Mouse (Mus musculus) stomach, embryonic 15.5 days (tissue): ENCODE measurements around the gene Slc41a3. TPM values are rescaled to one million over a fixed set of nuclear protein-coding genes. Genes with fewer than 3 reads are reported as not detected.
A peak's percentile ranks its signal among the peaks of the same experiment; 100 is the strongest.

Source experiments
- ATAC-seq: fragments of 200-750 bp; cut with Nextera tagmentation; 2 replicates; pipeline ENCODE4 v1.8.0; 2017; ENCODE audit warnings: low read depth, moderate number of reproducible peaks, moderate TSS enrichment; ENCODE audit not compliant: insufficient read depth, low FRiP score
- H3K27ac ChIP-seq: fragments of 300-500 bp; sonication (generic); 2 replicates; pipeline ENCODE4 v1.5.1; 2015; ENCODE audit warnings: mild to moderate bottlenecking, inconsistent platforms
- H3K27me3 ChIP-seq: fragments of 300-500 bp; sonication (generic); replicated peaks from 2 replicates; pipeline ENCODE4 v1.6.1; 2015; ENCODE audit warnings: inconsistent platforms
- H3K36me3 ChIP-seq: fragments of 300-500 bp; sonication (generic); 2 replicates; pipeline ENCODE4 v1.6.1; 2015; ENCODE audit warnings: inconsistent platforms
- H3K4me1 ChIP-seq: fragments of 300-500 bp; sonication (generic); 2 replicates; pipeline ENCODE4 v1.6.1; 2015; ENCODE audit warnings: inconsistent platforms
- H3K4me2 ChIP-seq: fragments of 300-500 bp; sonication (generic); 2 replicates; pipeline ENCODE4 v1.6.1; 2015; ENCODE audit warnings: mild to moderate bottlenecking, inconsistent platforms
- H3K4me3 ChIP-seq: fragments of 300-500 bp; sonication (generic); replicated peaks from 2 replicates; pipeline ENCODE4 v1.5.1; 2015; ENCODE audit warnings: inconsistent platforms
- H3K9ac ChIP-seq: fragments of 300-500 bp; sonication (generic); 2 replicates; pipeline ENCODE4 v1.6.1; 2015; ENCODE audit warnings: inconsistent platforms
- H3K9me3 ChIP-seq: fragments of 300-500 bp; sonication (generic); 2 replicates; pipeline ENCODE4 v1.6.1; 2016; ENCODE audit warnings: inconsistent platforms
- WGBS: fragments of 180-500 bp; shearing (Covaris S2); methylation state at CpG from one replicate; pipeline ENCODE4 v1.1.7; 2015; 5-methylcytosine and 5-hydroxymethylcytosine counted together
- polyA plus RNA-seq: library from polyadenylated mRNA; unstranded; fragments of >200 nt; fragmentation: Nextera tagmentation; extraction: Ambion mirVana; gene quantifications from 2 replicates; pipeline ENCODE4 v1.2.1, GENCODE M21; 2015

Gene Slc41a3
- 6.8 and 7.7 TPM in 2 replicates for polyA plus RNA-seq

DNA sequence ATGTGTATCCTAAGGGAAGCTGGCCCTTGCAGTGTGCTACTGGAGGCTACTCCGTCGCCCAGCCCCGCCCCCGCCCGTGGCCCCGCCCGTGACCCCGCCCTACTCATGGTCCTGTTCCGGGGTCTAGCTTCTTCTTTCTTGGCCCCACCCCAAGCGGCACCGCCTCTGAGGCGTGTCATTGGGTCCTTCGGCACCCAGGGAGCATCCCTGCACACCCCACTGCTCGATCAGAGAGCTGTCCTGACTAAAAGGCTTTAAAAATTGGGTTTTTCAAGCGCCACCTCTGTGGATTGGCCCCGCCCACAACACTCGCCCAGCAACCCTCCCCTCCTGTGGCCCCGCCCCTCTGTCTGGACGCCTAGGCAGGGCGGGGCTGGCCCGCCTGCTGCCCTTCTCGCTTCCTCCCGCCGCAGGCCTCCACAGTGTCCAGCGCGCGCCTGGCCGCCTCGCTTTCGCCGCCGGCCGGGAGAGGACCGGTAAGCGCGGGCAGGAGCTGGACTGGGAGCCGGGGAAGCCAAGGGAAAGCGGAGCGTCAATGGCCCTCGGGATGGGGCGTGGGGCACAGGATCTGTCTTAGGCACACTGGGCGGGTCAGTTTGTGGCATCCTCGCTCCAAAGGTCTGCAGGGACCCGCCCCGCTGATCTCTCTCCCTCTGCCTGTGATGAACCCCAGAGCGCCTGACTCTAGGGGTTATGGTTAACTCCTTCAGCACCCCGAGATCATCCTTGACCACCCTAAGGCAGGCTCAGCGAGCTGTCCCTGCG is at the start of gene Slc41a3:
TSS of gene Slc41a3 (plus strand) at position 193 of the 765 bp plus-strand sequence.
- peak within 1 kb of the TSS; percentile 65 for H3K27ac ChIP-seq
- H3K4me2 ChIP-seq, result peak within 1 kb of the TSS; percentile 94
- ATAC-seq, result peak; percentile 93
- H3K27me3 ChIP-seq, result no peaks in the 10 kb centered on the region
- peak within 1 kb of the TSS; percentile 70 for H3K4me3 ChIP-seq
- WGBS, result 2% methylated on average over 48 of the region's 49 CpGs
- H3K4me1 ChIP-seq, result peaks cover 7% of the 10 kb centered on the region; the same call in 1 of the 2 replicates
- H3K9ac ChIP-seq, result peak within 1 kb of the TSS; percentile 49; the same call in 1 of the 2 replicates
- H3K9me3 ChIP-seq, result no peaks in the 10 kb centered on the region
- no peaks in the 10 kb centered on the region for H3K36me3 ChIP-seq

DNA sequence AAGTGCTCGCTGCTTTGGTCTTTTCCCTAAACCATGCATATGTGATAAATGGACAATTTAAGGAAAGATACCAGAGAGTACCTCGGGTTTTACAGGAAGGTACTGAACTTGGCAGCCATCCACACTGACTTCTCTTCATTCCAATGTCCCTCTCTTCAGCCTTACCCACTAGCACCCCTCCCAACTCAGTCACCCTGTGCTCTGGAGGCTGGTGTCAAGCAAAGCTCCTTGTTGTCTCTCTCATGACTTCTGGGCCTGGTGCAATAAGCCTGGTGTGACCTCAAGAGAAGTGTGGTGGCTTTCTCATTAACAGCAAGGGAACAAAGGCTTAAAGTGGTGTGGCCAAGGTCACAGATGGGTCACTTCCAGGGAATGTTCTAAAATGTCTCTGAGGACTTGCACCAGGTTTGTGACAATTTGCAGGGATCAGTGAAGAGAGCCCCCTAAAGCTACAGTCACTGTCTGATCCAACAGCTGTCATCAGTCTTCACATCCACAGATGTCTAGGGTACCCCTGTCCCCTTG is 47.9 kb upstream of the Slc41a3 start:
- Histone ChIP-seq H3K9me3 (no peaks in the 10 kb centered on the region), H3K27me3 (no peaks in the 10 kb centered on the region), H3K36me3 (no peaks in the 10 kb centered on the region), H3K9ac (no peak overlapping the region), H3K27ac (no peak overlapping the region), H3K4me3 (no peak overlapping the region), H3K4me1 (no peaks in the 10 kb centered on the region), H3K4me2 (no peak overlapping the region)
- WGBS, result 34% methylated on average over 2 of the region's 2 CpGs
- ATAC-seq, result no peak

DNA sequence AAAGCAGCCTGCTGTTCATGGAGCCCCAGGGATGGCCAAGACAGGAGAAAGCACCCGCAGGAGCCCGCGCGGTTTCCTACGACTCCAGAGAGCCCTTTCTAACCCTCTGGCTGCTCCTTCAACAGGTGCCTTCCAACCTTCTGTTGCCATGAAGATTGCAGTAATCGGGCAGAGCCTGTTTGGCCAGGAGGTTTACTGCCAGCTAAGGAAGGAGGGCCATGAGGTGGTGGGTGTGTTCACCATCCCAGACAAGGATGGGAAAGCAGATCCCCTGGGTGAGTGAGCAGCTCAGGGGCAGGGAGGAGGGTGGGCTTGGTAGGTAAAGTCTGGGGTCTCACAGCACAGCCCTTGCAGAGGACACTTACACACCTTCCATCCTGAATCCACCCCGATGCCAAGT is 47.4 kb upstream of the Slc41a3 start:
- ATAC-seq, result no peak
- no peak overlapping the region for H3K4me2 ChIP-seq
- no peaks in the 10 kb centered on the region for H3K36me3 ChIP-seq
- H3K9ac ChIP-seq, result no peak overlapping the region
- H3K4me3 ChIP-seq, result no peak overlapping the region
- H3K27ac ChIP-seq, result no peak overlapping the region
- no peaks in the 10 kb centered on the region for H3K4me1 ChIP-seq
- 89% methylated on average over 7 of the region's 7 CpGs for WGBS
- no peaks in the 10 kb centered on the region for H3K9me3 ChIP-seq
- H3K27me3 ChIP-seq, result no peaks in the 10 kb centered on the region

DNA sequence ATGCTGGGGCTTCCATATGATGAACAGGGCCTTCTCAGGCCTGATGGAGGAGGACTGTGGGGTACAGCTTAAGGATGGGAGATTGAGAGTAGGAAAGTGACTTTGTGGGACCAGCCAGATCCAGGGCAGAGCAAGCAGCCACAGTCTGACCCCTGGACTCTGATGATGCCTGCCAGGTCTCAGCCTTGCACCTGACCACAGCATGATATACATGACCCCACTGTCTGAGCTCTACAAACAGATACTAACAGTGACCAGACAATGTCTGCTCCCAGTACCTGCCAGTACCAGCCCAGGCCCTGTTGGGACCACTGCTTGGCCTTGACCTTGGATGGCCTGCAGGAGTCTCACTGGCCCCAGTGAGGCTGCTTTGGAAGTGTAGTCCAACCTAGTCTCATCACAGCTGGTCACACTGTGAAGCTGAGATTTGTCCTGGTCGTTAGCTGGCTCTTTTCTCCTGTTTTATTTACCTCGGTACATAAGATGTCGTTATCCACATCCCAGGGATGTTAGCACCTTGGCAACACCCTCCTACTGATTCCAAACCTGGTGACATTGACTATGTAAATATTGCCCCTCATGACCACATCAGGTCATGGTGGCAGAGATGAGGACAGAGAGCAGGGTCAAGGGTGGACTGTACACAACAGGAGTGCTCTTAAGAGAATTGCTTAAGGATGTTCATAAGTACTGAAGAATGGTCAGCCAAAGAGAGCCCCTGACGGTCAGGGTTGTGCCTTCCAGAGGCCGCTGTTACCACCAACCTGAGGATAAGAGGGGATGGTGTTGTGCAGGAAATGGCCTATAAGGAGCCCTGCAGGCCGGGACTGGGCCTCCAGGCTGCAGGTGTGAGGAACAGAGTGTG is 46.5 kb upstream of the Slc41a3 start:
- ATAC-seq, result no peak
- no peak overlapping the region for H3K4me3 ChIP-seq
- H3K27ac ChIP-seq, result no peak overlapping the region
- H3K9ac ChIP-seq, result no peak overlapping the region
- no peaks in the 10 kb centered on the region for H3K4me1 ChIP-seq
- no peaks in the 10 kb centered on the region for H3K9me3 ChIP-seq
- no peaks in the 10 kb centered on the region for H3K27me3 ChIP-seq
- H3K36me3 ChIP-seq, result no peaks in the 10 kb centered on the region
- 71% methylated on average over 6 of the region's 6 CpGs for WGBS
- no peak overlapping the region for H3K4me2 ChIP-seq

DNA sequence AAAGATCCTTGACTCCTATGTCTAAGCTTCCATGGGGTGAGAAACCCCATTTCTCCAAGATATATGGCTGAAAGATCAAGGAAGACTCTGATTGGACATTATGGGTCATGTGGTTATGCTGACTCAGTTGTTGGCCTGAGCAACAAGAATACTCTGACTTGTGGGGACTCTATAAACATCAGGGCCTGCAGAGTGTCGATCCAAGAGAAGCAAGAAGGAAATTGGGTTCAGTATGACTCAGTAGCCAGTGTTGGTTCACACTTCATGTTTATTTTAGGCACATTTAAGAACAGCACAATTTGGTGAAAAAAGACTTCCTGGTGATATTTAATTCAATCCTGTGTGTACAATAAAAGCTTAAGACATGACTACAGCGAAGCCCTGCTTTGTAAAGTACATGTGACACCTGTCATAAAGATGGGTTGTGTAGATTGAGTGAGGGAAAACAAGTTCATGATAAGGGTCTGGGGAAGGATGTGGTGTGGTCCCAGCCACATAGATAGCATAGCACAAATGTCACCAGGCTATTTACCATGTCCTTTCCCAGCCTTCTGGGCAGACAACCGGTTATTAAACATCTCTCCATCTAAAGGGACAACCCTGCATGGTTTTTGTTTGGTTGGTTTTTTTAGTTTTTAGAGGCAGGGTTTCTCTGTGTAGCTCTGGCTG is 44.0 kb upstream of the Slc41a3 start:
- no peaks in the 10 kb centered on the region for H3K9me3 ChIP-seq
- H3K4me3 ChIP-seq, result no peak overlapping the region
- H3K4me2 ChIP-seq, result no peak overlapping the region
- WGBS, result 58% methylated on average over 3 of the region's 3 CpGs
- no peak overlapping the region for H3K9ac ChIP-seq
- no peaks in the 10 kb centered on the region for H3K27me3 ChIP-seq
- no peak overlapping the region for H3K27ac ChIP-seq
- ATAC-seq, result no peak
- no peaks in the 10 kb centered on the region for H3K36me3 ChIP-seq
- H3K4me1 ChIP-seq, result no peaks in the 10 kb centered on the region

DNA sequence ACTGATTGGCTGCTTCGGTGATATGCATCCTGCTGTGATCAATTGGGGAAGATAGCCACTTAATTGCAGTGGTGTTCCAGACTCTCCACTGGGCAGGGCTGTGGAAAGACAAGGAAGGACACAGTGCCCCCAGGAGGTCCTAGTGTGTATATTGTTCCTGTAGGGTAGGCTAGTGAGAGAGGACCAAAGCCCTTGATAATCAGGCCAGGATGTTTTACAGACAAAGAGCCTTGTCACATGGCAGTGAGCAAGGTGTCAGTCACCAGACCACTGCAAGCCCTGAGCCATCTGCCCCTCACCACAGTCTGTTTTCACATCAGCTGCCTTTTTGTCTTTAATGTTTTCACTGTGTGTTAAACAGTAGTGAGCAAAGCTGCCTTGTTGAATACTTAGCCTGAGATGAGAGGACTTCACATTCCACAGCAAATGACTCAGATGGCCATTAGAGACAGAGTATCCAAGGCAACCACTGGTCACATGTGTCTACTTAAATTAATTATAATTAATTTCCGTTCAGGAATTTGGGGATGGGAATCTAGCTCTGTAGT is 43.2 kb upstream of the Slc41a3 start:
- Histone ChIP-seq H3K27ac (no peak overlapping the region), H3K9me3 (no peaks in the 10 kb centered on the region), H3K36me3 (no peaks in the 10 kb centered on the region), H3K4me1 (no peaks in the 10 kb centered on the region), H3K9ac (no peak overlapping the region), H3K4me2 (no peak overlapping the region), H3K4me3 (no peak overlapping the region), H3K27me3 (no peaks in the 10 kb centered on the region)
- peak; percentile 40; the same call in 1 of the 2 replicates for ATAC-seq
- WGBS, result 28% methylated on average over 2 of the region's 2 CpGs

DNA sequence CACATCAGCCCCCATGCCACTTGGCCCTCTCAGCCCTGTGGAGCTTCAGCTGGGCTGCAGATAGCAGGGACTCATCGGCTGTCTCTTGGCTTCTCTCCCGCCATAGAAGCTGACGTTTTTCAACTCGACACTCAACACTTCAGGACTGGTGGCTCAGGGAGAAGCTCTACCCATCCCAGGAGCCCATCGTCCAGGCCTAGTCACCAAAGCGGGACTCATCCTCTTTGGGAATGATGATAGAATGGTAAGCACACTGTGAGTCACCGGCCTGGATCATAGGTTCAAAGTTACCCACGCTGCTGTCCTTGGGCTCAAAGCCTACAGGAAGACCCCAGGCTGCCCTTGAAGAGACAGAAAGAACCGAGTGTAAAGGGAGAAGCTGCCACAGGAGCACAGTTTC is 40.3 kb upstream of the Slc41a3 start:
- H3K4me2 ChIP-seq, result no peak overlapping the region
- no peak for ATAC-seq
- no peaks in the 10 kb centered on the region for H3K9me3 ChIP-seq
- no peak overlapping the region for H3K9ac ChIP-seq
- H3K27ac ChIP-seq, result no peak overlapping the region
- no peaks in the 10 kb centered on the region for H3K36me3 ChIP-seq
- 78% methylated on average over 9 of the region's 9 CpGs for WGBS
- H3K4me3 ChIP-seq, result no peak overlapping the region
- H3K27me3 ChIP-seq, result no peaks in the 10 kb centered on the region
- H3K4me1 ChIP-seq, result no peaks in the 10 kb centered on the region

DNA sequence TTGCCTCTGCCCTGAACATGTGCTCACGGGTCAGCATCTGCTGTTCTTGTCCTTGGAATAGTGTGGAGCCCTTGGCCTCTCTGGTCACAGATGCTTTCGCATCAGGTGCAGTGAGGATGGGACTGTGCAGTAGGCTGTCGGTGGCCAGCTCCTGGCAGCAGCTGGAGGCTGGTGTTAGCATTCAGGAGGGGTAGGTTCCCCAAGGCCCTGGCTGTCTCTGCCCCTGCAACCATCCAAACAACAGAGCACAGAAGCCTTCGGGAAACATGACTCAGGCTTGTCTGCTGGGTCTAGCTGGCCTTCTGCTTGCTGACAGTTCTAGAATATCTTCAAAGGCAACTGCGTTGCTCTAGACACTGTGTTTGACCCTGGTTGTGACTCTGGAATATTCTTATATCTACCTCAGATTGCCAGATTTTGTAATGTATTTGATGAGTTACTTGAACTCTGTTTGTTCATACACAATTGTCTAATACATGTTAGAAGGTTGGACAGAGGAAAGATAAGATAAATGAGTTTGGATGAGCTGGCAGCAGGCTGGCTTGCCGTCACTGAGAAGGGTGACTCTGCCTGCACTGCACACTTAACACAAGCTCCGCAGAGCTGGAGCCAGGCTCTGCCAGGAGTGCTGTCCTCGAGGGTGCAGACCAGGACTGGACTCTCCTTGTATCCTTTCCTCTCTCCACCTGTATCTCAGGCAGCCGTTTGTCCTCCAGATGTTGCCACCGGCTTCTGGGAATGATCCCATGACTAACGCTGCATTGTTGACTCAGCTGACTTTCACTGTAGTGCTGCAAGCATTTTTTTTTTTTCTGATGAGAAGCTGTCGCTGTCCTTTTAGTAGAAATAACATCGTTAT is 38.9 kb upstream of the Slc41a3 start:
- Histone ChIP-seq H3K4me2 (no peak overlapping the region), H3K27me3 (no peaks in the 10 kb centered on the region), H3K27ac (no peak overlapping the region), H3K9ac (no peak overlapping the region), H3K4me3 (no peak overlapping the region), H3K36me3 (no peaks in the 10 kb centered on the region), H3K4me1 (0 out of 2 replicates have a peak, but pooled peaks cover 3% of the 10 kb centered on the region), H3K9me3 (no peaks in the 10 kb centered on the region)
- no peak for ATAC-seq
- WGBS, result 47% methylated on average over 13 of the region's 13 CpGs

DNA sequence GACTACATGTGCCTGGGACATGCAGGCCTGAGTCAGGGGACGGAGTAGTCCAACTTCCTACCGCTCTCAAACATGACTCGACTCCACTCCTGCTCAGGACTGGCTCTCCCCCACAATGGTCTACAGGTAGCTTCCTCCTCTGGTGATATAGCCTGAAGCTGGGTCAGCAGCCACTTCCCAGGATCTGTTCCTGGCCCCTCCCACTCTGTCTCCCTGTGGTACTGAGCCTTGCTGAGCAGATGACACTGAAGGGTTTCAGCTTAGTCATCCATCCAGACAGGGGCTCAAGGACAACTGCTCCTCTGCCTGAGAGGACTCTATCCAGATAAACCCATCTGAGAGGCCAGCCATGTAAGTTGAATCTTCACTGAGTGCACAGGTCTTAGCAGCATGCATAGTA is 37.0 kb upstream of the Slc41a3 start:
- Histone ChIP-seq H3K9me3 (no peaks in the 10 kb centered on the region), H3K36me3 (no peaks in the 10 kb centered on the region), H3K27ac (no peak overlapping the region), H3K27me3 (no peaks in the 10 kb centered on the region), H3K4me1 (0 out of 2 replicates have a peak, but pooled peaks cover 3% of the 10 kb centered on the region), H3K4me2 (no peak overlapping the region), H3K9ac (no peak overlapping the region), H3K4me3 (no peak overlapping the region)
- WGBS, result 91% methylated on average over 3 of the region's 3 CpGs
- ATAC-seq, result no peak

DNA sequence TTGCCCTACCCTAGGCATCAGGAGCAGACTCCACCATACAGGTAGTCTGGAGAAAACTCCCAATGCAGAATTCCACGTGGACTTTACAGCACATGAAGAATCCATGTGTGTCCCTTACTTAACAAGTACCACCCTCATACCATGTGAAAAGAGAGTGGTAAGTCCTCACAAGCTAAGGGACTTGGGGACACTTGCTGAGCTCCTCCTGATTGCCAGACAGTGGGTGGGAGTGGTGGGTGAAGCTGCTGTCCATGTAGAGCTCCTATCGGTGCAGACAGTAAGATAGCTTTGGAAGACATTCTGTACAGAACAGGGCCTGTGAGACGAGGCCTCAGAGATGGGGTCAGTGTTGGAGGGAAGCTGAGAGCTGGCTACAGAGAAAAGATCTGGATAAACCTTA is 36.6 kb upstream of the Slc41a3 start:
- Histone ChIP-seq H3K9ac (no peak overlapping the region), H3K4me1 (0 out of 2 replicates have a peak, but pooled peaks cover 3% of the 10 kb centered on the region), H3K9me3 (no peaks in the 10 kb centered on the region), H3K27ac (no peak overlapping the region), H3K36me3 (no peaks in the 10 kb centered on the region), H3K27me3 (no peaks in the 10 kb centered on the region), H3K4me2 (no peak overlapping the region), H3K4me3 (no peak overlapping the region)
- ATAC-seq, result no peak
- 73% methylated on average over 3 of the region's 3 CpGs for WGBS

DNA sequence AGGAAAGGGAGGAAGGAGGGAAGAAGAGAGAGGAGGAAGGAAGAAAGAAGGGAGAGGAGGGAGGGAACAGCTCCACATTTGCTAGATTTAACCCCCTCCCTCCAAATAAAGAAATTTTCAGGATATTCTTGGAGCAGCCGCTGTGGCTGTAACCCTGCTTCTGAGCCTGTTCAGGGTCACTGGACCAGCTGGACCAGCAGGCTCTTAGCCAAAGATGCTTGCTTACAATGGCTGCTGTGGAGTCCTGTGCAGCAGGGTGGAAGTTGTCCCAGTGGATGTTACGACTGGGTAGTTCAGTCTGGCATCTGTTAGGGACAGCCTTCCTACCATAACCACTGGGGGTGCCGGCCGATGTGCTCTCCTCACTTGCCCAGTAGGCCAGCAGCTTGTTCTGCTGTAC is 35.8 kb upstream of the Slc41a3 start:
- Histone ChIP-seq H3K27me3 (no peaks in the 10 kb centered on the region), H3K9ac (no peak overlapping the region), H3K36me3 (no peaks in the 10 kb centered on the region), H3K9me3 (no peaks in the 10 kb centered on the region), H3K4me3 (no peak overlapping the region), H3K27ac (no peak overlapping the region), H3K4me2 (no peak overlapping the region), H3K4me1 (0 out of 2 replicates have a peak, but pooled peaks cover 3% of the 10 kb centered on the region)
- 72% methylated on average over 4 of the region's 4 CpGs for WGBS
- no peak for ATAC-seq
